Mouse (Mus musculus) A20 (cell line): ENCODE measurements around the gene Bmp6.

Experiments
- DNase-seq: peaks from one replicate; pipeline ENCODE4 v3.0.0-alpha.2; 2011; ENCODE audit warnings: low read depth, low spot score

The Bmp6 gene

DNA sequence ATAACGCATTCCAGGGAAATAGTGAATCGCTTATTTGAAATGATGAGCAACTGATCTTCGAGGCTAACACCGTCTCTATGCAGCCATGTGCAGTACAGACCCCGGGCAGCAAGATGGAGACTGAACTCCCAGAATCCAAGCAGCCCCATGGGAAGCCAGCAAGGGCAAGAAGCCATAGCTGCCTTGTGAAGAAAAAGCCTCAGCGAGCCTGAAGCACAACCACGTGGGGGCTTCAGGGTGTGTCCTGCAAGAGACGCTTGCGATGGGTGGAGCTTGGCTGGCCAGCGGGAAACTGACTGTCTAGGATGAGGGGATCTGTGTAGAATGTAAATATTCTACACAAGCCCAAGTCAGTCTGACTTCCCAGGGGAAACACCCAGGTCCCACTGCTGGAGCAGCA, 167.1 kb downstream of the Bmp6 start:
- DNase-seq = no peak

DNA sequence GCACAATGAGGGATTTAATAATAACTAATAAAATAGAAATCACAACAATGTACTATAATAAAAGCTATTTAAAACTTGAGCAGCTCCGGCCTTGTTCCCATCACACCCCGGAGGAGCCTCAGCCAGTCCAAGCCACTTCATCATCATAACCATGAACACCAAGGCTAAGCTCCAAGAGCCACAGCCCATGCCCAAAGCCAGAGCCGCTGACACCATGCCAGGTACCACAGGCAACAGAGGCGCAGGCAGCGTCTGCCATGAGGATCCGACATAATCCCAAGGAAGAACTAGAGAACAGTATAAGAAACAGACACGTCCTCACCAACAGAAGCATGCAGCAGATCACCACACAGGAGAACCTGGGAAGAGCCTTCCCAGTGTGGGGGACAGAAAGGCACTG, 169.0 kb downstream of the Bmp6 start:
- no peak for DNase-seq

DNA sequence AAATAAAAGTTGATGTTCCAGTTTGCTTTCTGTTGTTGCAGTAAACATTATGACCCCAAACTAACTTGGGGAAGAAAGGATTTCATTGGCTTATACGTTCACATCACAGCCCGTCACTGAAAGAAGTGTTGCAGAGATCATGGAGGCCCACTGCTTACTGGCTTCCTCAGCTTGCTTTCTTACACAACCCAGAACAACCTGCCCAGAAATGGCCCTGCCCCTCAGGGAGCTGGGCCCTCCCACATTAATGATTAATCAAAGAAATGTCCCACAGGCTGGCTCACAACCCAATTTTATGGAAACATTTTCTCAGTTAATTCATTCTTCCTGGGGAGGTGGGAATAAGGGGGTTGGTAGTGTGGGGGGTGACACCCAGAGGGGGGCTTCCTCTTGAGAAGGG, 170.5 kb downstream of the Bmp6 start:
- DNase-seq = no peak

DNA sequence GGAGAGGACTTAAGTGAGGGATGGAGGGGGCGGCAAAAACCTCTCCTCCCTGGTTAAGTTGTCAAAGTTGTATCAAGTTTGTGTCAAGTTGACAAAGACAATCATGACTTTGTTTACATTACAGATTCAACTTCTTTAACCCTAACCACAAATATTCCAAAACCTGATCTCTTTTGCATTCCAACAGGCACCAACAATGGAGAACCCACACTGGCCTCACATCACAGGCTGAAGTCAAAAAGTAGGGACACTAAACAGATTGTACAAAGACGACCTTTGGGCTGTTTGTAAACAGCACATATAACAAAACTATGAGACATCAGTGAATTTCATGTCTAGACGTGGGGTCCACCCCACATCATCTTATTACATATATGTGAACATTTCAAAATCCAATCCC, 170.9 kb downstream of the Bmp6 start:
- DNase-seq = no peak

DNA sequence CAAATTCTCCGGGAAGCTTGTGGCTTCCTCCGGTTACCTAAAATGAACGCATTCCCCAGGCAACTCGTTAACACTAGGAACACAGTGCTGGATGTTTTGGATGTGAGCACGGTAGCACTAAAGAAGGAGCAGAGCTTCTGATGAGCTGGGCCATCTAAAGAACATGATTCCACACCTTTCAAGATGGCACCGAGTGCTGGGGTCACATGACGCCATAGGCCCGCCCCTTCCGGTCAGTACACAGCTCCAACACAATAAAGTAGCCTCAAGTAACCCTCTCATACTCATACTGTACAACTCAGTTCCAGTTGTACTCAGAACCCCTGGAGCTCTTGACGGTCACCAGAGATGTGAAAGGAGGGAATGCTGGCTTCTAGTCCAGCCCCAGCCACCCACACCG, 171.7 kb downstream of the Bmp6 start:
- no peak for DNase-seq

DNA sequence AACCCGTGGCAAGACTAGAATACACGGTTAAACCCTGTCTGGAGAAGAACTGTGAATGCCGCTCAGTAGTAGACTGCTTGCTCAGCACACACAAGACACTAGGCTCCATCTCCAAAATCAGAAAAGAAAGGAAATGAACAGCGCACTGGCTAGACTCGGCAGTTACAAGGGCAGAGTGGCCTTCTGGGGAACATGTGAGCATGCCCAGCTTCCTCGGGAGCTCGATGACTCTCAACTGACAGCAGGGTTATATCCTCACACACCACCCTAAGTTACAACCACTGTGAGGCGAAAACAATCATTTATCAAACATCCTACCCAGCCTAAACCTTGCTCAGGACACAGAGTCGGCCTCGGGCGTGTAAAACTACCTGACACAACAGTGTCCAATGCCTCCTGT, 175.4 kb downstream of the Bmp6 start:
- no peak for DNase-seq

DNA sequence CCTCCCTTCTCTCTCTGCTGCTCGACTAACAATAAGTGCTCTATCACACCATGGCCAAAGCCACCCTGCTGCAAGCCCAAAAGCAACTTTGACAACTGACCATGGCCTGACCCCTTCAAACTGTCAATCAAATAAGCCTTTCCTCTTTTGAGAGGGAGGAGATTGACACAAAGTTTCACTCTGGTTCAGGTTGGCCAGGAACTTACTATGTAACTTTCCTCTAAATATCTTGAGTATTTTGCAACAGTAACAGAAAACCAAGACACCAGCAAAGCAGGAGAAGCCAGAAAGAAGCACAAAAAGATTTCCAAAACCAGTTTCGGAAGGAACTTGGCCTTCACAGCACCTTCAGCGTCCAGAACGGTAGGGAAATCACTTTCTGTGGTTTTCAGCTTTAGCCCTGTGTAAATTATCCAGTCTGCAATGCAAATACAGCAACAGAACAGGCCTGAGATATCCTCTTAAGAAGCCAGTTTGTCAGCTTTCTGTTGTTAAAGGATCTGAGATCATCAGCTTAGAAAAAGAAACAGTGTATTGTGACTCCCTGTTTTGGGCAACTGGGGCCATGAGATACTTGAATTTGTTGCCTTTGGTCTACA, 177.2 kb downstream of the Bmp6 start:
- peak; percentile 80 for DNase-seq

DNA sequence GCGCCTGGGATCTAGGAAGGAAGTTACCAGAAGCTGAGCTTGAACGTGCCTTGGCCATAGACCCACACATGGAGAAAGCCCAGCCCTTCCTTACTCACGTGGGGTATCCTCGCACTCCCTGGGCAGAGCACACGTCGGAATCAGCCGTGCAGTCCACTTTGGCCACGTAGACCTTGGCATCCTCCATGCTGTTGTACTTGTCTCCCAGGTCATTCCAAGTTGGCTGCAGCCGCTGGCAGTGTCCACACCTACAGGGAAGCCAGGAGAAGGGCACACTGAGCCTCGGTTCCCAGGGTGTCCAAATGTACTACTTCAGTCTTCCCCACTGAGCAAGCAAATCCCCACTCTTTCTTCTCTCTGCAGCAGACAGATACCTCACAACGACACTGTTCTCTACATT, 178.3 kb downstream of the Bmp6 start:
- DNase-seq = no peak

DNA sequence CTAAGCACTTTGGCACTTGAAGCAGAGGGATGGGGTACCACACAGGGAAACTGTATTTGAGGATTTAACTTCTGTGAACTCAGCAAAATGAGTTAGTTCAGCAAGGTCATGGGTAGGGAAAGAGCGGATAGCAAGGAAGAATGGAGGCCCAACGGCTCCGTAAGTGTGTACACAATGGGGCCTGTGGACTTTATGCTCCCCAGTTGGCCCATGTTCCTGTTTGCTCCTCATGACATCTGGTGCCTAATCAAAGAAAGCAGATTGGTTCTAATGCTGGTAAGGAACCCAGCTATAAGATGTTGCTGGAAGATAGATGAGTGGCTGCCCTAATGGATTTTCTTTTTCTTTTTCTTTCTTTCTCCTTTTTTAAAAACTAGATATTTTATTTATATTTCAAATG, 180.4 kb downstream of the Bmp6 start:
- DNase-seq = no peak

DNA sequence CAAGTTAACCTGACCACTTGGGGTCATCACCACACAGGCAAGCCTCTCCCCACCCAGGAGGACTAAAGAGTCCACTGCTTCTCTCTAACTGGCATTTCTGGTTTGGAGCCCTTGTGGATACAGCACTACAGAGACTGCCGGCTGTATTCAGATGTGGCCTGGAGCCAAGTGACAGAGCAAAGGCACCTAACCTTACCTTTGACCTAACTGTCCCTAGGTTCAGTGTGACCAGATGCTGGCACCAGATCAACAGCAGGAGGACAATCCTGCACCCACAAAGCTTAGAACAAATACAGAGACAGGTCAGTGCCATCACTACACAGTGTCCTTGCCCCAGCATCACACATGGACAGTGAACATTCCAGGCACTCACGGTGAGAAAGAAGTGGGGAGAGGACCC, 181.2 kb downstream of the Bmp6 start:
- no peak for DNase-seq

DNA sequence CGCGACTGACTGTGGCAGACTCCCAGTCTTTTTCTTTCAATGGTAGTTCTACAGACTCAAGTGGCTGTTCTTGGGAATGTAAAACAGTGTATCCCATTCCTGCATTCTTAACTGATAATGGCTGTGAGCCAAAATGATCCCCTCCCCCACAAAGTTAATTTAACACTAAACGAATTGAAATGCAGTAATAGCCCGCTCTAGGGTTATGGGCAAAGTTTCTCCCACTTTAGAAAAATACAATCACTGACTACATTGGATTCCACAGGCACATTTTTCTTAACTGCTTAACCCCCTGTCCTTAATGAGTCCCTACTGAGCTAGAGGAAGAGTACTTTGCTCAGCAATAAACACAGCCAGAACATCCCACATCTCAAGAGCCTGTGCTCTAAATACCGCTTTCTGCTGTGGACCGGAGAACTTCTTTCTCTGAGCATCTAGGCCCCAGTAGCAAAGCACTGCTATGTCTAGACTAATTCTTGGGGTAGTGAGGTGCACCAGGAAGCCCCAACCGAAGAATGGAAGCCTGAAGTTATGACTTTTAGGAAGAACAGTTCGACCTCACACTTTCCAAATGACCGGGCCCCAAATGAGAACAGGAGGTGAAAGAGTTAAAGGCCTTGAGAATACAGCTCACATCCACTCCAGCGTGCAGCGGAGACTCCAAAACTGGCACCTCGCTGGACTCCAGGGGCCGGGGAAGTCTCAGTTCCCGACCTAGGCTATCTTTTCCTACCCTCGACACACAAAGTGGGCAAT, 182.3 kb downstream of the Bmp6 start:
- DNase-seq = no peak

DNA sequence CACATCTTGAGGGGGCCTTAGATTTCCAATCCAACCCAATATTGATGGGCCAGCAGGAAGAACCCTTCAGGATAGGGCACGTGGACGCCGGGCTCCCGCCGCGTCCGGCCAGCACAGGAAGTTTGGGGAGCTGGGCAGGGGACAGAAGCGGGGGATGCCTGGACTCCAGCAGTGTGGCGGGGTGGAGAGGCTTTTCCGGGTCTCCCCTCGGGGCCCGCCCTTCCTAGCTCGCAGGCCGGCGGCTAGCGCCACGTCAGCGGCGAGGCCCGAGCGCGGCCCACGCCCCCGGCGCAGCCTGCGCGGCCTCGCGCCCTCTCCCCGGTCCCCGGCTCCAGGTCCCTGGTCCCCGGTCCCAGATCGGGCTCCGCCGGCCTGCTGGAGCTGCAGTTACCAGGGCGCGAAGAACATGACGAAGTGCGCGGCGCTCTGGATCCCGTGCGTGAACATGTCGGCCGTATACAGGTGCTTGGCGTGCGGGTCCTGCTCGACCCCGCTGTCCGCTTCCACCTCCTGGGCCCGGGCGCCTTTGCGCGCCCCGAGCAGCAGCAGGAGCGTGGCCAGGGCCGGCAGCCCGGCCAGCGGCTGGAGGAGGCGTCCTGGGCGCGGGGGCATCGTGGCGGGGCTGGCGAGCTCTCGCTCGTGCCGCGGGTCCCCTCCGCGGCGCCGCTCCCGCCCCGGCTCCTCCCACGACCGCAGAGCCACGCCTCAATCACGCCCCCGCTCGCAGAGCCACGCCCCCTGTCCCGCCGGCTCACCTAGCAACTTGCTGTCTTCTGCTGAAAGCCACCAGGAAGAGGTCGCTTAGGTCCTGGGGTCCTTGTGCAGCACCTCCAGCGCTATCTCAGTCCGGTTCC, 183.1 kb downstream of the Bmp6 start:
- peak; percentile 93 for DNase-seq

DNA sequence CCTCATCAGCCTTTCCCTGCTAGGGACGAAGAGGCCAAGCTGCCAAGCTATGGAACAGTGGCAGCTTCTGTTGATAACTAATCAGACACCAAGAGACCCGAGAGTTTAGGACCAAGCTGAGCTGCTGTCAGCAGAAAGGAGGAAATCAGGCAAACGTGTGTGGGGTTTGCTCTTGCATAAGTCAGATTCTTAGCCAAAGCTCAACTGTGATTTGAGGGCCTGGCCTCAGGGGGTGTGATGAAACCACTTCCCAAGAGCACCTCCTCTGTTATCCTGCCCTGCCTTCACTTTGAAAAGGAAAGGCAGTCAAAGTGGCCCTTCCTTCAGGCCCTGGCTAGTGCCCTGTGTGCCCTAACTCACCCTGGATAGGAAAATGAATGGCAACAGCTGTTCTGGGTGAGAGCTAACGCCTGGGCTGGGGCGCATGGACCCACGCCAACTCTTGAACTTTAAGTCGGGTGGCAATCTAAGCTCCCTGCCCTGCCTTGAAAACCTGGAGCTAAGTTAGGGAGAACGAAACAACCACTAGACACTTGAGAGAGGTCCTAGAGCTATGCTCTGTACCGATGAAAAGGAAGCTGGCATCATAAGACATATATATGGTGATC, 183.9 kb downstream of the Bmp6 start, which contains the start of gene Txndc5:
Gene Txndc5, minus strand, starts transcription at position 138 of the 608 bp plus-strand sequence.
- DNase-seq = no peak

DNA sequence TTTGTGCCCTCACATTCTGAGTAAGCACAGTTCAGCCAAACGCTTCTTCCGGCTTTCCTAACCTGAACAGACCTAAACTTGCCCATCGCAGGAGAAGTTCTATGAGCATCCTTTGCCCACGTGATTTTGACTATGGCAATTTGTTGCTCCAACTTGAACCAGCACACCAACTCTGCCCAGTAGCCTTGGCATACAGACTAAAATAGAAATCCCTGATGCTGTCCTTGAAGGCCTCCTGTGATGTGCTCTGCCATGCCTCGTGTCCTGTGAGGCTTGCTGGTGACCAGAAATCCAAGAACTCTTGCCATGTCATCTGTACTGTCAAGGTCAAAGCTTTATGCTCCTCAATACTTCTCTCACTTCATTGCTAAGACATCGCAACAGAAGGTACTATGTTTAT, 184.7 kb downstream of the Bmp6 start:
- DNase-seq = no peak

DNA sequence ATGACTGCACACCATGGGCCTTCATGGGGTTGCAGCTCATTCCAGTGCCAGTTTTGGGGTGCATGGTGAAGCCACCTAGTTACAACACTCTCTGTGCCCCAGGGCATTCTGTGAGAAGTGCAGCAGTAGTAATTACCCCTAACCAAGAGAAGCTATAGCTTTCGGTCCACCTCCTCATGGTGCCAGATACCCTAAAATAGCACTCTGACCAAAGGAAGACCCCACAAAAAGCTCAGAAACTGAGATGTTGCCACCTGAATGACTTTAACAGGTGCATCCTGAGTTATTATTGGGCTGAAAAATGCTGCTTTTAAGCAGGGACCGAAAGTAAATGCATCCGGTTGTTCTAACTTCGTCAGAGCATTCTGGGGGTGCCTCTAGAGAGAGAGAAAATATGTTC, 186.6 kb downstream of the Bmp6 start:
- peak; percentile 81 for DNase-seq

DNA sequence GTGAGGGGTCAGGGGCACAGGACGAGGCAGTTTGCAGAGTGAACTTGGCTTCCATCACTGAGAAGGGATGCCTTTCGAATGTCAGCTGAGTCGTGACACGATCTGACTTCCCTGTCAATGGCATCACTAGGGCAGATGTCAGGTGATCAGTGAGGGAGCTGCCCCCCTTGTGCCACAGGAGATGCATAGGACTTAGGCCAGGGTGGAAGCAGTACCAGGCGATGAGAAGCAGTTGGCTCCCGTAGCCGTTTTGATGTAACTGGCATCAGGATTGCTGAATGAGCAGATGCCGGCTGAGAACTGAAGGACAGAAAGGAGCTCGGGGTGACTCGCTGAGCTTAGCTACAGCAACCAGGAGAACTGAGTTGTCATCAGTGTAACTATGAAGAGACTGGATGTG, 188.6 kb downstream of the Bmp6 start:
- DNase-seq = no peak

DNA sequence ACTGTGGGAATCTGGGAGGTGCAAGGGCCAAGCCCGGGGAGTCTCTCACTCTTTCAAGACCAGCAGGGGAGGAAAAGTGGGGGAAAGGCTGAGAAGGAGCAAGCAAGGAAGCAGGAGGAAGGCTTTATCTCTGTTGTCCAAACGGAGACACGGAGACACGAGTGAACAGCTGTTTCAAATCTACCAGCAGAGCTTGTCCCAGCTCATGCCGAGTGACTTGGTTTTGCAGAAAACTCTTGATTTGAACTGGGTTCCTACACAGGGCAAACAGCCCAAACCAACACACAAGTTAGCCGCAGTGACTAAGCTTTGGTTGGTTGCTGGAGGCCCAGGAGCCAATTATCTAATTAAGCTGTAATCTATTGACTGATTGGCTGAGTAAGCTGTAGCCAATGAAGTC, 189.1 kb downstream of the Bmp6 start:
- DNase-seq = no peak

DNA sequence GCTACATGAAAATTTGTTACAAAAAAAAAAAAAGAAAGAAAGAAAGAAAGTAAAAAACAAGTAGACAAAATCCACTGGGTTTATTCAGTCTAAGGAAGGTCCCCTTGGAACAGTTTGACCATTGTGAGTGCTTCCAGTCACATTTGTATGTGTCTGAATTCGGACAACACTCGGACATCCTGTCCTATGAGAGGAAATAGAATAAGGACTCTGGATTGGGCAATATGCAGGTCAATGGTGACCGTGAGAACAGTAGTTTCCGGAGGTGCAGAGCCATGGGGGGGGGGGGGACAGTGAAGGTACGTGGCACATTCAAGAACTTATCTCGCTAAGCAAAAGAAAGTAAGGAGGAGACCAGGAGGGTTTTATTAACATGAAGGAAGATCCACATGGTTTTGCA, 189.8 kb downstream of the Bmp6 start:
- no peak for DNase-seq

DNA sequence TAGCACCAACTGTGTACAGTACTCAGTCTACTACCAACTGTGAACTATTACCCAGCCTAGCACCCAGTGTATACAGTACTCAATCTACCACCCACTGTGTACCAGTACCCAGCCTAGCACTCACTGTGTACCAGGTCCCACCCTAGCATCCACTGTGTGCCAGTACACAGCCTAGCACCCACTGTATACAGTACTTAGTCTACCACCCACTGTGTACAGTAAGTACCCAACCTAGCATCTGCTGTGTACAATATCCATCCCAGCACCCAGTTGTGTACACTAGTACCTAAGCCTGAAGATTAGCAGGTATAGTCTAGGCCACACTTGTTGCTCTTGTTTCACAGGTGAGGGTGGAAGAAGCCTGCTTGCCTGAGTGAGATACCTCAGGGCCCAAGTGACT, 192.6 kb downstream of the Bmp6 start:
- no peak for DNase-seq

DNA sequence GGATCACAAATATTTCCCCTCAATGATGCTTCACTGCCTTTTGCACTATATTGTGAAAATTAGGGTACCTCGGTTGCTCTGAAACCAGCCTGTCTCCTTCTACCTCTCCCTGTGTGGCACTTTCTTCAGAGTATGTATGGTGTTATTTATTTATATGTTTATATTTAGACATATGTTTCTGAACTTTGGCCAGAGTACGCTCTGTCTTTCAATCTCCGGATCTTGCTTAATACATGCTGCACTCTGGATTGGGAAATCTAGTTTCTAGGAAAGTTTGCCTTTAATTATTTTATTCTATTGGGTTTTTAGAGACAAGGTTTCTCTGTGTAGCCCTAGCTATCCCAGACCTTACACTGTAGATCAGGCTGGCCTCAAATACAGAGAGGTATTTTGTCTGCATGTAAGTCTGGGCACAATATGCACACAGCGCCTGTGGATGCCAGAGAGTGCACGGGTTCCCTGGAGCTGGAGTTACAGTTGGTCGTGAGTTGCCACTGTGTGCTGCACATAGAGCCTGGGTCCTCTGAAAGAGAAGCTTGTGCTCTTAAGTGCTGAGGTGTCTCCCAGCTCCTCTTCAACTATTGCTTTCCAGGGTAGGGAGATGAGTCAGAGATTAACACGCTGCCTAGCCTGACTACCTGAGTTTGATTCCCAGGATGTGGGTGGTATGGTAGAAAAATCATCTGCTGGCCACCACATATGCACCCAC, 194.4 kb downstream of the Bmp6 start:
- no peak for DNase-seq

DNA sequence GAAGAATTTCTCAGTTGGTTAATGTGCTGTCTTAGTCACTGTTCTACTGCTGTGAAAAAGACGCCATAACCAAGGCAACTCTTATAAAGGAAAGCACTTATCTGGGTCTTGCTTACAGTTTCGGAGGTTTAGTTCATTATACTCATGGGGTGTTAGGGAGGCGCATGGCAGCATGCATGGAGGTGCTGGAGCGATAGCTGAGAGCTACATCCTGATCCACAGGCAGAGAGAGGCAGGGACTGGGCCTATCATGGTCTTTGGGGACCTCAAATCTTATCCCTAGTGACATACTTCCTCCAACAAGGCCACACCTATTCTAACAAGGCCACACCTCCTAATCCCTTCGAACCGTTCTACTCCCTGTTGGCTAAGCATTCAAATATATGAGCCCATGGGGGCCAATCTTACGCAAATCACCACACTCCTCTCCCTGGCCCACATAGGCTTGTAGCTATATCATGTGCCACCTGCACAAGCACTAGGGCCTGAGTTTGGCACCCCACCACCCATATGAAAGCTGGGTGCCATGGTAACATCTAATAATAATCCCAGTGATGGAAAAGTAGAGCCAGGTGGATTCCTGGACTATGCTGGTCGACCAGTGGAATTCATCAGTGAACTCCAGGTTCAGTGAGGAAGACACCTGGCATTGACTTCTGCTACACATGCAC, 198.7 kb downstream of the Bmp6 start:
- DNase-seq = no peak
